1 mouse cellular context compared by ENCODE assay signal in the genomic region with DNA sequence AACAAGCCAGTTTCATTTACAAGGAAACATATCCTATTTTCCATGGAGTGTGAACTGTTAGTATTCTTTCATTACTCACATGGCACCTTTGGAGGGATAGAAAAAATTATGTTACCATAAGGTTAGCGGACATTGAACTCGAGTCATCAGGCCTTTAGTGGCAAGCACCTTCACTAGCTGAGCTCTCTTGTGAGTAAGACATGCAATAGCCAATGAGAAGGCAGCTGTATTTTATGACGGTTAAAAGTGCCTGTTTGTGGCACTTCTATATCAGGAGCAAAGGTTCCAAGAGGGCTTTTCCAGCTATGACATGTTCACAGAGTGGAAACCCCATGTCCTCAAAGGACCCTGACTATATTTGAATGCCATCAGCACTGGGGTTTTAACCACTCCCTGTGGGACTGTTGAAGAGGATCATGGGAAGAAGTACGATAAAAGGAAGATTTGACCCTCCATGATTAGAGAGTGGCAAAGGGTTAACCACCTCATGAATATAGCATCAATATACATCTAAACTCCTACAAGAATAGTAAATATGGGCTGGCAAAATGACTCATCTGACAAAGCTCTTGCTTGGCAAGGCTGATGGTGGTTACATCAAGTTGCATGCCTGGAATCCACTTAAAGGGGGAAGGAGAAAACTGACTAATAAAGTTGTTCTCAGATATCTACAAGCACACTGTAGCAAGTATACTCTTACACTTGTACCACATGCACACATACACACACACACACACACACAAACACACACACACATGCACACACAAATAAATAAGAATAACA.
A peak's percentile ranks its signal among the peaks of the same experiment; 100 is the strongest.
TF ChIP-seq lines count a peak whose summit lies in the region.

No protein-coding gene starts in this region.

TF ChIP-seq in CH12.LX, 34 proteins besides CTCF, POLR2A, EP300 and RAD21 (continued from another document):
- 0 out of 2 replicates have a peak, but pooled peaks have one; percentile 25 for TF ChIP-seq MAFK (IDR thresholded peaks at IDR 0.05; ENCODE audit: insufficient replicate concordance, low read length)
- TF ChIP-seq NELFE (IDR thresholded peaks at IDR 0.05; ENCODE audit: low read depth, low read length), result no peak; the same call in 1 of the 2 replicates
- 0 out of 2 replicates have a peak, but pooled peaks have one; percentile 29 for TF ChIP-seq TBP (conservative IDR thresholded peaks at IDR 0.05; ENCODE audit: low read depth, low read length)
- peak; percentile 66; the same call in 1 of the 2 replicates for TF ChIP-seq TCF12 (IDR thresholded peaks at IDR 0.05; ENCODE audit: low read depth, low read length)
- no peak for TF ChIP-seq KAT2A (IDR thresholded peaks at IDR 0.05; ENCODE audit: insufficient replicate concordance, low read length)
- TF ChIP-seq CHD2 (IDR thresholded peaks at IDR 0.05; ENCODE audit: low read length), result no peak
- peak; percentile 25; the same call in 1 of the 2 replicates for TF ChIP-seq JUN (IDR thresholded peaks at IDR 0.05; ENCODE audit: insufficient read depth, low read depth, low read length)
- no peak for TF ChIP-seq CHD1 (IDR thresholded peaks at IDR 0.05; ENCODE audit: low read depth, low read length)
- TF ChIP-seq MEF2A (IDR thresholded peaks at IDR 0.05; ENCODE audit: borderline replicate concordance, low read depth, low read length), result peak; percentile 93
- no peak for TF ChIP-seq USF1 (IDR thresholded peaks at IDR 0.05; ENCODE audit: low read depth, low read length)
